Mouse (Mus musculus) G1E (cell line): ENCODE measurements at regions not wholly inside any gene's neighbourhood (a gene's known extent, or its start where the extent isn't known, plus 50 kb on each side); places are given as distances from the start of the nearest gene placed in this dataset.

Experiments used
- CTCF ChIP-seq: IDR thresholded peaks from 2 replicates; pipeline ENCODE4 v1.5.1; 2012; ENCODE audit warnings: low read depth, low read length, inconsistent platforms, mixed read lengths
- GATA1 ChIP-seq: IDR thresholded peaks from 2 replicates; pipeline ENCODE4 v1.6.1; 2012; ENCODE audit warnings: borderline replicate concordance, low read length, inconsistent platforms, mixed read lengths
- TAL1 ChIP-seq: conservative IDR thresholded peaks from 2 replicates; pipeline ENCODE4 v1.6.1; 2012; ENCODE audit warnings: low read depth, low read length, inconsistent platforms, mixed read lengths

GRCm38 (mm10) chr8:8827555-8827954 lies 137.2 kb upstream of the Arglu1 start:
- TF ChIP-seq CTCF (no peak), GATA1 (no peak), TAL1 (no peak)
